Mouse (Mus musculus): ENCODE data around the gene Dcaf12. TPM values are rescaled to one million over a fixed set of nuclear protein-coding genes. Genes with fewer than 3 reads are reported as not detected.

Gene Dcaf12
- polyA plus RNA-seq (2014; fragmentation: Illumina TruSeq; extraction: RNeasy Lipid Tissue Mini Kit (QIAGEN cat#74804); ENCODE audit: low read depth, low replicate concordance), result 33.1 TPM

GRCm38 (mm10) chr4:41314141-41315129 lies at the start of gene Dcaf12:
Gene Dcaf12 (minus strand): TSS chr4:41314889.

GRCm38 (mm10) chr4:41348584-41349198 lies 34.0 kb upstream of the Dcaf12 start, which contains the start of gene Ubap1:
Gene Ubap1 (plus strand): TSS chr4:41348996.

GRCm38 (mm10) chr4:41274980-41275850 lies 39.5 kb downstream of the Dcaf12 start, which contains the start of gene Ubap2:
Gene Ubap2 (minus strand): TSS chr4:41275144.

Other genes starting within 250 kb of the Dcaf12 start
- not detected for gene Aqp3, start 216.7 kb downstream of the Dcaf12 start, polyA plus RNA-seq (2014; fragmentation: Illumina TruSeq; extraction: RNeasy Lipid Tissue Mini Kit (QIAGEN cat#74804); ENCODE audit: low read depth, low replicate concordance)
- 29.2 TPM for gene Nol6, start 190.4 kb downstream of the Dcaf12 start, polyA plus RNA-seq (2014; fragmentation: Illumina TruSeq; extraction: RNeasy Lipid Tissue Mini Kit (QIAGEN cat#74804); ENCODE audit: low read depth, low replicate concordance)
- gene Ube2r2, start 179.1 kb downstream of the Dcaf12 start, polyA plus RNA-seq (2014; fragmentation: Illumina TruSeq; extraction: RNeasy Lipid Tissue Mini Kit (QIAGEN cat#74804); ENCODE audit: low read depth, low replicate concordance), result 105 TPM
- gene Ubap2, start 39.7 kb downstream of the Dcaf12 start, polyA plus RNA-seq (2014; fragmentation: Illumina TruSeq; extraction: RNeasy Lipid Tissue Mini Kit (QIAGEN cat#74804); ENCODE audit: low read depth, low replicate concordance), result 42.6 TPM
- 33.3 TPM for gene Ubap1, start 34.1 kb upstream of the Dcaf12 start, polyA plus RNA-seq (2014; fragmentation: Illumina TruSeq; extraction: RNeasy Lipid Tissue Mini Kit (QIAGEN cat#74804); ENCODE audit: low read depth, low replicate concordance)
- 1.4 TPM for gene Kif24, start 150.0 kb upstream of the Dcaf12 start, polyA plus RNA-seq (2014; fragmentation: Illumina TruSeq; extraction: RNeasy Lipid Tissue Mini Kit (QIAGEN cat#74804); ENCODE audit: low read depth, low replicate concordance)
- 29.5 TPM for gene Nudt2, start 150.3 kb upstream of the Dcaf12 start, polyA plus RNA-seq (2014; fragmentation: Illumina TruSeq; extraction: RNeasy Lipid Tissue Mini Kit (QIAGEN cat#74804); ENCODE audit: low read depth, low replicate concordance)
- 11.5 TPM for gene AI464131, start 188.2 kb upstream of the Dcaf12 start, polyA plus RNA-seq (2014; fragmentation: Illumina TruSeq; extraction: RNeasy Lipid Tissue Mini Kit (QIAGEN cat#74804); ENCODE audit: low read depth, low replicate concordance)
- 17.3 TPM for gene 1110017D15Rik, start 202.4 kb upstream of the Dcaf12 start, polyA plus RNA-seq (2014; fragmentation: Illumina TruSeq; extraction: RNeasy Lipid Tissue Mini Kit (QIAGEN cat#74804); ENCODE audit: low read depth, low replicate concordance)